Mouse (Mus musculus): Measurements from ENCODE around the gene 5730409E04Rik. TPM values are rescaled to one million over a fixed set of nuclear protein-coding genes. Genes with fewer than 3 reads are reported as not detected.

Gene 5730409E04Rik
- polyA plus RNA-seq, 1 experiment from 2014 or later, result 1.3 TPM

GRCm38 (mm10) chr4:126579077-126579476 lies 30.5 kb upstream of the 5730409E04Rik start:
- no peaks in the 10 kb centered on the region for H3K9me3 ChIP-seq (replicated peaks; ENCODE audit: low read length)
- H3K9ac ChIP-seq (ENCODE audit: low read depth, low read length), result no peak overlapping the region
- H3K36me3 ChIP-seq (ENCODE audit: insufficient read depth, low read length), result peaks cover 39% of the 10 kb centered on the region
- 85% methylated on average over 2 of the region's 2 CpGs for WGBS
- ATAC-seq (replicated peaks; ENCODE audit: low FRiP score, low read depth), result no peak
- no peaks in the 10 kb centered on the region for H3K4me1 ChIP-seq (replicated peaks; ENCODE audit: insufficient read depth, low read length)
- H3K27ac ChIP-seq, result no peak overlapping the region
- H3K4me3 ChIP-seq (replicated peaks; ENCODE audit: low read depth, low read length), result no peak overlapping the region
- no peak for TF ChIP-seq CTCF (IDR thresholded peaks at IDR 0.05; ENCODE audit: low read depth)
- no peak overlapping the region for H3K4me2 ChIP-seq (ENCODE audit: low read length)
- DNase-seq (ENCODE audit: low spot score), result no peak
- H3K27me3 ChIP-seq (ENCODE audit: insufficient read depth, low read length), result no peaks in the 10 kb centered on the region

GRCm38 (mm10) chr4:126585739-126586138 lies 23.9 kb upstream of the 5730409E04Rik start:
- Histone ChIP-seq H3K4me3 (replicated peaks; ENCODE audit: low read depth, low read length) (no peak overlapping the region), H3K4me1 (replicated peaks; ENCODE audit: insufficient read depth, low read length) (no peaks in the 10 kb centered on the region), H3K27ac (no peak overlapping the region), H3K9ac (ENCODE audit: low read depth, low read length) (no peak overlapping the region), H3K4me2 (ENCODE audit: low read length) (no peak overlapping the region), H3K36me3 (ENCODE audit: insufficient read depth, low read length) (peaks cover 38% of the 10 kb centered on the region), H3K27me3 (ENCODE audit: insufficient read depth, low read length) (no peaks in the 10 kb centered on the region), H3K9me3 (replicated peaks; ENCODE audit: low read length) (no peaks in the 10 kb centered on the region)
- no peak for TF ChIP-seq CTCF (IDR thresholded peaks at IDR 0.05; ENCODE audit: low read depth)
- WGBS, result 97% methylated on average over 13 of the region's 13 CpGs
- ATAC-seq (replicated peaks; ENCODE audit: low FRiP score, low read depth) (no peak), DNase-seq (ENCODE audit: low spot score) (no peak)

- WGBS, result 87% methylated on average over 6 of the region's 6 CpGs
- H3K4me3 ChIP-seq (replicated peaks; ENCODE audit: low read depth, low read length), result no peak overlapping the region
- no peak overlapping the region for H3K9ac ChIP-seq (ENCODE audit: low read depth, low read length)
- H3K4me1 ChIP-seq (replicated peaks; ENCODE audit: insufficient read depth, low read length), result no peaks in the 10 kb centered on the region
- no peak overlapping the region for H3K4me2 ChIP-seq (ENCODE audit: low read length)
- no peaks in the 10 kb centered on the region for H3K9me3 ChIP-seq (replicated peaks; ENCODE audit: low read length)
- no peak for TF ChIP-seq CTCF (IDR thresholded peaks at IDR 0.05; ENCODE audit: low read depth)
- H3K27me3 ChIP-seq (ENCODE audit: insufficient read depth, low read length), result no peaks in the 10 kb centered on the region
- no peak for DNase-seq (ENCODE audit: low spot score)
- no peak overlapping the region for H3K27ac ChIP-seq
- H3K36me3 ChIP-seq (ENCODE audit: insufficient read depth, low read length), result peaks cover 26% of the 10 kb centered on the region; the same call in 1 of the 2 replicates
- no peak for ATAC-seq (replicated peaks; ENCODE audit: low FRiP score, low read depth)
Measured at GRCm38 (mm10) chr4:126592039-126592438, 17.6 kb upstream of the 5730409E04Rik start.

- peak; percentile 96 for TF ChIP-seq CTCF (IDR thresholded peaks at IDR 0.05; ENCODE audit: low read depth)
- H3K27ac ChIP-seq, result no peak overlapping the region
- DNase-seq (ENCODE audit: low spot score) (peak; percentile 85), ATAC-seq (replicated peaks; ENCODE audit: low FRiP score, low read depth) (0 out of 2 replicates have a peak, but pooled peaks have one; percentile 47)
- H3K9me3 ChIP-seq (replicated peaks; ENCODE audit: low read length), result no peaks in the 10 kb centered on the region
- 28% methylated on average over 8 of the region's 8 CpGs for WGBS
- no peak overlapping the region for H3K9ac ChIP-seq (ENCODE audit: low read depth, low read length)
- peaks cover 3% of the 10 kb centered on the region; the same call in 1 of the 2 replicates for H3K4me1 ChIP-seq (replicated peaks; ENCODE audit: insufficient read depth, low read length)
- no peaks in the 10 kb centered on the region for H3K27me3 ChIP-seq (ENCODE audit: insufficient read depth, low read length)
- H3K4me2 ChIP-seq (ENCODE audit: low read length), result no peak overlapping the region
- H3K4me3 ChIP-seq (replicated peaks; ENCODE audit: low read depth, low read length), result no peak overlapping the region
- no peaks in the 10 kb centered on the region for H3K36me3 ChIP-seq (ENCODE audit: insufficient read depth, low read length)
Measured at GRCm38 (mm10) chr4:126599971-126600754, 9.5 kb upstream of the 5730409E04Rik start.

GRCm38 (mm10) chr4:126601597-126602444 lies 7.8 kb upstream of the 5730409E04Rik start:
- peak; percentile 76 for ATAC-seq (replicated peaks; ENCODE audit: low FRiP score, low read depth)
- no peak for TF ChIP-seq CTCF (IDR thresholded peaks at IDR 0.05; ENCODE audit: low read depth)
- no peaks in the 10 kb centered on the region for H3K27me3 ChIP-seq (ENCODE audit: insufficient read depth, low read length)
- H3K9ac ChIP-seq (ENCODE audit: low read depth, low read length), result no peak overlapping the region
- peaks cover 3% of the 10 kb centered on the region; the same call in 1 of the 2 replicates for H3K4me1 ChIP-seq (replicated peaks; ENCODE audit: insufficient read depth, low read length)
- H3K4me2 ChIP-seq (ENCODE audit: low read length), result peak overlapping the region; percentile 34
- peak; percentile 88 for DNase-seq (ENCODE audit: low spot score)
- H3K9me3 ChIP-seq (replicated peaks; ENCODE audit: low read length), result no peaks in the 10 kb centered on the region
- H3K36me3 ChIP-seq (ENCODE audit: insufficient read depth, low read length), result no peaks in the 10 kb centered on the region
- WGBS, result 21% methylated on average over 21 of the region's 22 CpGs
- H3K4me3 ChIP-seq (replicated peaks; ENCODE audit: low read depth, low read length), result no peak overlapping the region
- no peak overlapping the region for H3K27ac ChIP-seq

- H3K36me3 ChIP-seq (ENCODE audit: insufficient read depth, low read length), result no peaks in the 10 kb centered on the region
- H3K9ac ChIP-seq (ENCODE audit: low read depth, low read length), result no peak overlapping the region
- DNase-seq (ENCODE audit: low spot score) (no peak), ATAC-seq (replicated peaks; ENCODE audit: low FRiP score, low read depth) (peak; percentile 35)
- TF ChIP-seq CTCF (IDR thresholded peaks at IDR 0.05; ENCODE audit: low read depth), result no peak
- no peaks in the 10 kb centered on the region for H3K27me3 ChIP-seq (ENCODE audit: insufficient read depth, low read length)
- H3K9me3 ChIP-seq (replicated peaks; ENCODE audit: low read length), result no peaks in the 10 kb centered on the region
- WGBS, result 12% methylated on average over 6 of the region's 6 CpGs
- H3K4me1 ChIP-seq (replicated peaks; ENCODE audit: insufficient read depth, low read length), result peaks cover 3% of the 10 kb centered on the region; the same call in 1 of the 2 replicates
- no peak overlapping the region for H3K27ac ChIP-seq
- H3K4me3 ChIP-seq (replicated peaks; ENCODE audit: low read depth, low read length), result no peak overlapping the region
- H3K4me2 ChIP-seq (ENCODE audit: low read length), result peak overlapping the region; percentile 34
Measured at GRCm38 (mm10) chr4:126602445-126602762, 7.2 kb upstream of the 5730409E04Rik start.

Data from kidney, postnatal 0 days (tissue).